In the genomic region with DNA sequence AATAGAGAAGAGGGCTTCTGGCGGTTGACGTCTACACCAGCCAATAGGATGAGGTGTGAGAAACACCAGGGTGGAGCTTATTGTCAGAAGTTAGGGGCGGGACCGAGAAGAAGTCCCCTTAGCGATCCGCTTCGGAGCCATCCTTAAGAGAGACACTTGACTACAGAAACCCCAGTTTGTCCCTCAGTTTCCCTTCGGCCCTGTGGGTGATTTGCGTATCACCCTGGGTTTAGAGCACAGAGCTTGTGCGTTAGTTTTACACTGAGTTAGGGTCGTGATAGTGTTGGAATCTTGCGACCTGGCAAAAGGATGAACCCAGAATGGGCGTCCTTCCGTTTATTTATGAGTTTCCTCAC, we compare ENCODE assay signal across 7 mouse cellular contexts. TPM values are rescaled to one million over a fixed set of nuclear protein-coding genes. Genes with fewer than 3 reads are reported as not detected.
DNase-seq lines count a peak whose midpoint lies in the region; ATAC-seq and TF ChIP-seq lines count a peak whose summit lies in the region.

No protein-coding gene starts in this region.

- no peaks in the 10 kb centered on the region for H3K36me3 ChIP-seq in lung, embryonic 14.5 days (ENCODE audit: insufficient read depth)
- H3K36me3 ChIP-seq in limb, embryonic 11.5 days (ENCODE audit: control insufficient read depth, insufficient read depth, low read length) = peaks cover 10% of the 10 kb centered on the region; the same call in 1 of the 2 replicates

- 1% methylated on average over 14 of the region's 14 CpGs for WGBS in lung, embryonic 14.5 days
- WGBS in limb, embryonic 11.5 days = under 1% methylated on average over 14 of the region's 14 CpGs
- WGBS in olfactory bulb, adult 2 months = under 1% methylated on average over 14 of the region's 14 CpGs

- no peaks in the 10 kb centered on the region for H3K9me3 ChIP-seq in lung, embryonic 14.5 days (ENCODE audit: low read depth, low read length)
- no peaks in the 10 kb centered on the region for H3K9me3 ChIP-seq in limb, embryonic 11.5 days (ENCODE audit: control insufficient read depth, low read length)

- TF ChIP-seq POLR2A in embryonic fibroblast, embryonic 13.5 days (IDR thresholded peaks at IDR 0.05; ENCODE audit: low read depth, low read length) = peak; percentile 85
- no peak for TF ChIP-seq POLR2A in olfactory bulb, adult 2 months (IDR thresholded peaks at IDR 0.05; ENCODE audit: insufficient read depth, low read depth, low read length)

- peak overlapping the region; percentile 76 for H3K9ac ChIP-seq in lung, embryonic 14.5 days
- H3K9ac ChIP-seq in limb, embryonic 11.5 days (ENCODE audit: low read length) = peak overlapping the region; percentile 70

- peak overlapping the region; percentile 82 for H3K27ac ChIP-seq in lung, embryonic 14.5 days (ENCODE audit: low read depth)
- H3K27ac ChIP-seq in embryonic fibroblast, embryonic 13.5 days (ENCODE audit: insufficient read depth, low read length) = peak overlapping the region; percentile 42
- H3K27ac ChIP-seq in limb, embryonic 11.5 days (replicated peaks; ENCODE audit: low read depth, low read length) = no peak overlapping the region
- H3K27ac ChIP-seq in olfactory bulb, adult 2 months (ENCODE audit: insufficient read depth, low read depth, low read length) = peak overlapping the region; percentile 67

- peaks cover 14% of the 10 kb centered on the region for H3K4me1 ChIP-seq in lung, embryonic 14.5 days (ENCODE audit: insufficient read depth)
- no peaks in the 10 kb centered on the region for H3K4me1 ChIP-seq in embryonic fibroblast, embryonic 13.5 days (ENCODE audit: control insufficient read depth, insufficient read depth, low read length)
- peaks cover 5% of the 10 kb centered on the region; the same call in 1 of the 2 replicates for H3K4me1 ChIP-seq in limb, embryonic 11.5 days (ENCODE audit: control insufficient read depth, insufficient read depth, low read length)
- peaks cover 5% of the 10 kb centered on the region for H3K4me1 ChIP-seq in olfactory bulb, adult 2 months (ENCODE audit: control insufficient read depth, insufficient read depth, low read length)

- H3K4me3 ChIP-seq in lung, embryonic 14.5 days (ENCODE audit: low read depth, low read length) = peak overlapping the region; percentile 70
- H3K4me3 ChIP-seq in embryonic fibroblast, embryonic 13.5 days (ENCODE audit: insufficient read depth, low read length) = peak overlapping the region; percentile 91
- peak overlapping the region; percentile 64 for H3K4me3 ChIP-seq in limb, embryonic 11.5 days (ENCODE audit: low read depth, low read length)
- peak overlapping the region; percentile 53 for H3K4me3 ChIP-seq in olfactory bulb, adult 2 months (ENCODE audit: insufficient read depth, low read depth, low read length)

- ATAC-seq in lung, embryonic 14.5 days (ENCODE audit: insufficient read depth) = no peak
- no peak for ATAC-seq in limb, embryonic 11.5 days (ENCODE audit: insufficient number of reproducible peaks, low FRiP score, low TSS enrichment, low read depth)

- no peak for DNase-seq in lung, embryonic 14.5 days
- no peak for DNase-seq in lung, postnatal 14 days
- DNase-seq in limb, embryonic 11.5 days (ENCODE audit: low spot score) = no peak
- DNase-seq in spleen, adult 18-20 months = no peak
- no peak for DNase-seq in natural killer cell, adult 2 months (ENCODE audit: low spot score in 2 of 2)

- H3K27me3 ChIP-seq in lung, embryonic 14.5 days (ENCODE audit: insufficient read depth, low read length) = no peaks in the 10 kb centered on the region
- no peaks in the 10 kb centered on the region for H3K27me3 ChIP-seq in limb, embryonic 11.5 days (ENCODE audit: control insufficient read depth, insufficient read depth, low read length)

- TF ChIP-seq CTCF in lung, embryonic 14.5 days (IDR thresholded peaks at IDR 0.05; ENCODE audit: low read depth) = no peak
- no peak for TF ChIP-seq CTCF in embryonic fibroblast, embryonic 13.5 days (IDR thresholded peaks at IDR 0.05; ENCODE audit: borderline replicate concordance, insufficient read depth, low read length)
- no peak for TF ChIP-seq CTCF in olfactory bulb, adult 2 months (IDR thresholded peaks at IDR 0.05; ENCODE audit: insufficient read depth, low read depth, low read length)

- H3K4me2 ChIP-seq in lung, embryonic 14.5 days = peak overlapping the region; percentile 95
- peak overlapping the region; percentile 82 for H3K4me2 ChIP-seq in limb, embryonic 11.5 days (ENCODE audit: low read depth, severe bottlenecking)

RNA-seq across cellular contexts. Expression of a gene that starts 0.6 kb away (rescaled TPM):
- 38.0 and 39.4 TPM in 2 replicates for polyA plus RNA-seq in lung, embryonic 14.5 days (2014; fragmentation: Nextera tagmentation; extraction: Ambion mirVana)
- polyA plus RNA-seq in embryonic fibroblast, embryonic 13.5 days (2011; ENCODE audit: insufficient read length, low read depth, missing spikeins) = 21.8 and 24.4 TPM in 2 replicates
- 42.9 and 43.2 TPM in 2 replicates for polyA plus RNA-seq in limb, embryonic 11.5 days (2014; fragmentation: Nextera tagmentation; extraction: Ambion mirVana)
- polyA plus RNA-seq in olfactory bulb, adult 2 months (2012; ENCODE audit: insufficient read depth, insufficient read length, low replicate concordance, missing spikeins) = not detected in 2 replicates

RNA-seq across cellular contexts. Expression of a gene that starts 16.4 kb away (rescaled TPM):
- 1.6 and 2.2 TPM in 2 replicates for polyA plus RNA-seq in lung, embryonic 14.5 days (2014; fragmentation: Nextera tagmentation; extraction: Ambion mirVana)
- 0.17 and 0.18 TPM in 2 replicates for polyA plus RNA-seq in embryonic fibroblast, embryonic 13.5 days (2011; ENCODE audit: insufficient read length, low read depth, missing spikeins)
- polyA plus RNA-seq in limb, embryonic 11.5 days (2014; fragmentation: Nextera tagmentation; extraction: Ambion mirVana) = 8.7 and 10.5 TPM in 2 replicates
- not detected in 2 replicates for polyA plus RNA-seq in olfactory bulb, adult 2 months (2012; ENCODE audit: insufficient read depth, insufficient read length, low replicate concordance, missing spikeins)

RNA-seq across cellular contexts. Expression of a gene that starts 42.8 kb away (rescaled TPM):
- polyA plus RNA-seq in lung, embryonic 14.5 days (2014; fragmentation: Nextera tagmentation; extraction: Ambion mirVana) = 88.9 and 95.3 TPM in 2 replicates
- 161 and 186 TPM in 2 replicates for polyA plus RNA-seq in embryonic fibroblast, embryonic 13.5 days (2011; ENCODE audit: insufficient read length, low read depth, missing spikeins)
- polyA plus RNA-seq in limb, embryonic 11.5 days (2014; fragmentation: Nextera tagmentation; extraction: Ambion mirVana) = 62.3 and 65.6 TPM in 2 replicates
- polyA plus RNA-seq in olfactory bulb, adult 2 months (2012; ENCODE audit: insufficient read depth, insufficient read length, low replicate concordance, missing spikeins) = not detected in 2 replicates

RNA-seq across cellular contexts. Expression of a gene that starts 51.1 kb away (rescaled TPM):
- polyA plus RNA-seq in lung, embryonic 14.5 days (2014; fragmentation: Nextera tagmentation; extraction: Ambion mirVana) = not detected in 2 replicates
- not detected in 2 replicates for polyA plus RNA-seq in embryonic fibroblast, embryonic 13.5 days (2011; ENCODE audit: insufficient read length, low read depth, missing spikeins)
- polyA plus RNA-seq in limb, embryonic 11.5 days (2014; fragmentation: Nextera tagmentation; extraction: Ambion mirVana) = 0.24 TPM in 1 of 2 replicates, not detected in the other
- polyA plus RNA-seq in olfactory bulb, adult 2 months (2012; ENCODE audit: insufficient read depth, insufficient read length, low replicate concordance, missing spikeins) = not detected in 2 replicates

RNA-seq across cellular contexts. Expression of a gene that starts 52.5 kb away (rescaled TPM):
- 2.6 and 2.7 TPM in 2 replicates for polyA plus RNA-seq in lung, embryonic 14.5 days (2014; fragmentation: Nextera tagmentation; extraction: Ambion mirVana)
- 17.3 and 23.2 TPM in 2 replicates for polyA plus RNA-seq in embryonic fibroblast, embryonic 13.5 days (2011; ENCODE audit: insufficient read length, low read depth, missing spikeins)
- 2.2 and 2.3 TPM in 2 replicates for polyA plus RNA-seq in limb, embryonic 11.5 days (2014; fragmentation: Nextera tagmentation; extraction: Ambion mirVana)
- not detected in 2 replicates for polyA plus RNA-seq in olfactory bulb, adult 2 months (2012; ENCODE audit: insufficient read depth, insufficient read length, low replicate concordance, missing spikeins)

Comparison
In these comparisons a context has a peak if more than half of its experiments do, and no peak if none do; other contexts are left out.
1. RNA of a gene that starts 0.6 kb away (polyA plus RNA-seq): 42.9 to 43.2 TPM in limb, embryonic 11.5 days, 38.0 to 39.4 TPM in lung, embryonic 14.5 days and 21.8 to 24.4 TPM in embryonic fibroblast, embryonic 13.5 days; not detected in olfactory bulb, adult 2 months; every median in the first group is over 10 times any median in the second.
2. Peak in every context shown above with its lines, with median percentiles within 50 percentile points of each other: H3K4me3 ChIP-seq.